Mouse (Mus musculus) cerebellum, adult 11-12 months (tissue): Measurements from ENCODE around the gene Cplx3.

Source experiments
- DNase-seq: peaks from one replicate; pipeline ENCODE4 v3.0.0; 2022

Cplx3 gene

GRCm38 (mm10) chr9:57598851-57599563, 7.1 kb downstream of the Cplx3 start:
- no peak for DNase-seq

GRCm38 (mm10) chr9:57597929-57598382, 8.1 kb downstream of the Cplx3 start:
- DNase-seq = no peak

- no peak for DNase-seq
Observed at GRCm38 (mm10) chr9:57597265-57597664, 8.8 kb downstream of the Cplx3 start.

- no peak for DNase-seq
Observed at GRCm38 (mm10) chr9:57594174-57594509, 11.9 kb downstream of the Cplx3 start.

- DNase-seq = no peak
Observed at GRCm38 (mm10) chr9:57593454-57594173, 12.5 kb downstream of the Cplx3 start.

GRCm38 (mm10) chr9:57590726-57591125, 15.4 kb downstream of the Cplx3 start:
- no peak for DNase-seq

- DNase-seq = peak; percentile 79
Observed at GRCm38 (mm10) chr9:57589224-57590126, 16.6 kb downstream of the Cplx3 start, which contains the start of gene Ulk3. Gene Ulk3, plus strand, starts transcription at chr9:57589452.

- DNase-seq = no peak
Observed at GRCm38 (mm10) chr9:57584991-57585390, 21.1 kb downstream of the Cplx3 start.

GRCm38 (mm10) chr9:57577144-57577849, 28.8 kb downstream of the Cplx3 start:
- DNase-seq = no peak

- no peak for DNase-seq
Observed at GRCm38 (mm10) chr9:57575577-57575976, 30.5 kb downstream of the Cplx3 start.

GRCm38 (mm10) chr9:57574397-57574796, 31.7 kb downstream of the Cplx3 start:
- no peak for DNase-seq

- no peak for DNase-seq
Observed at GRCm38 (mm10) chr9:57568500-57568899, 37.6 kb downstream of the Cplx3 start.

GRCm38 (mm10) chr9:57566846-57567245, 39.2 kb downstream of the Cplx3 start:
- no peak for DNase-seq

GRCm38 (mm10) chr9:57565741-57566221, 40.3 kb downstream of the Cplx3 start:
- DNase-seq = no peak

- no peak for DNase-seq
Observed at GRCm38 (mm10) chr9:57564609-57565008, 41.5 kb downstream of the Cplx3 start.

GRCm38 (mm10) chr9:57562896-57563372, 43.1 kb downstream of the Cplx3 start:
- DNase-seq = peak; percentile 22

- DNase-seq = no peak
Observed at GRCm38 (mm10) chr9:57561711-57562099, 44.4 kb downstream of the Cplx3 start.

- peak; percentile 93 for DNase-seq
Observed at GRCm38 (mm10) chr9:57560861-57561710, 45.0 kb downstream of the Cplx3 start, which contains the start of gene Scamp2. Gene Scamp2, plus strand, starts transcription at chr9:57560943.

- DNase-seq = no peak
Observed at GRCm38 (mm10) chr9:57560263-57560662, 45.8 kb downstream of the Cplx3 start.

GRCm38 (mm10) chr9:57559568-57559967, 46.5 kb downstream of the Cplx3 start:
- no peak for DNase-seq

- no peak for DNase-seq
Observed at GRCm38 (mm10) chr9:57558625-57559024, 47.5 kb downstream of the Cplx3 start.
